Mouse (Mus musculus) heart, embryonic 11.5 days (tissue): ENCODE results near the gene Frmpd1. TPM values are rescaled to one million over a fixed set of nuclear protein-coding genes. Genes with fewer than 3 reads are reported as not detected.

Experiments used
- ATAC-seq: fragments of 200-750 bp; cut with Nextera tagmentation; replicated peaks from 2 replicates; pipeline ENCODE4 v1.8.0; 2017; ENCODE audit warnings: moderate library complexity; ENCODE audit not compliant: insufficient number of reproducible peaks, low FRiP score, low TSS enrichment
- H3K27ac ChIP-seq: fragments of 300-500 bp; sonication (generic); 2 replicates; pipeline ENCODE4 v1.5.1; 2014; ENCODE audit warnings: mild to moderate bottlenecking, low read depth, low read length
- H3K27me3 ChIP-seq: fragments of 300-500 bp; sonication (generic); 2 replicates; pipeline ENCODE4 v1.6.1; 2014; ENCODE audit warnings: mild to moderate bottlenecking, low read length, mixed read lengths; ENCODE audit not compliant: control insufficient read depth, insufficient read depth
- H3K36me3 ChIP-seq: fragments of 300-500 bp; sonication (generic); 2 replicates; pipeline ENCODE4 v1.6.1; 2014; ENCODE audit warnings: mild to moderate bottlenecking, low read length, moderate library complexity, mixed read lengths; ENCODE audit not compliant: control insufficient read depth, insufficient read depth
- H3K4me1 ChIP-seq: fragments of 300-500 bp; sonication (generic); 2 replicates; pipeline ENCODE4 v1.6.1; 2014; ENCODE audit warnings: low read length; ENCODE audit not compliant: control insufficient read depth, insufficient read depth
- H3K4me2 ChIP-seq: fragments of 300-500 bp; sonication (generic); 2 replicates; pipeline ENCODE4 v1.6.1; 2014; ENCODE audit warnings: mild to moderate bottlenecking, moderate library complexity
- H3K4me3 ChIP-seq: fragments of 300-500 bp; sonication (generic); 2 replicates; pipeline ENCODE4 v1.5.1; 2014; ENCODE audit warnings: low read depth, low read length
- H3K9ac ChIP-seq: fragments of 300-500 bp; sonication (generic); 2 replicates; pipeline ENCODE4 v1.6.1; 2014; ENCODE audit warnings: mild to moderate bottlenecking, low read depth, low read length, moderate library complexity
- H3K9me3 ChIP-seq: fragments of 300-500 bp; sonication (generic); replicated peaks from 2 replicates; pipeline ENCODE4 v1.6.1; 2016; ENCODE audit warnings: low read length; ENCODE audit not compliant: control insufficient read depth
- WGBS: fragments of 180-500 bp; shearing (Covaris S2); extraction: QIAGEN DNeasy Blood & Tissue Kit; methylation state at CpG from one replicate; pipeline ENCODE4 v1.1.7; 2014; ENCODE audit not compliant: insufficient replicate concordance; 5-methylcytosine and 5-hydroxymethylcytosine counted together
- polyA plus RNA-seq: library from polyadenylated mRNA; unstranded; fragments of >200 nt; fragmentation: Nextera tagmentation; extraction: Ambion mirVana; gene quantifications from 2 replicates; pipeline ENCODE4 v1.2.1, GENCODE M21; 2014

The Frmpd1 gene
- polyA plus RNA-seq, result 3.3 and 3.6 TPM in 2 replicates

GRCm38 (mm10) chr4:45184521-45185330 is at the start of gene Frmpd1:
Frmpd1 (plus strand) TSS chr4:45184875.
- Histone ChIP-seq H3K4me2 (peak within 1 kb of the TSS; percentile 98), H3K9me3 (no peaks in the 10 kb centered on the region), H3K4me1 (peaks cover 12% of the 10 kb centered on the region), H3K27ac (peak within 1 kb of the TSS; percentile 42; the same call in 1 of the 2 replicates), H3K27me3 (peaks cover 24% of the 10 kb centered on the region), H3K36me3 (no peaks in the 10 kb centered on the region), H3K4me3 (peak within 1 kb of the TSS; percentile 70), H3K9ac (peak within 1 kb of the TSS; percentile 78)
- ATAC-seq, result peak; percentile 72
- under 1% methylated on average over 74 of the region's 85 CpGs for WGBS

- Histone ChIP-seq H3K36me3 (no peaks in the 10 kb centered on the region), H3K4me3 (no peak overlapping the region), H3K9me3 (no peaks in the 10 kb centered on the region), H3K9ac (no peak overlapping the region), H3K4me2 (no peak overlapping the region), H3K27me3 (no peaks in the 10 kb centered on the region), H3K27ac (no peak overlapping the region), H3K4me1 (peaks cover 5% of the 10 kb centered on the region; the same call in 1 of the 2 replicates)
- 43% methylated on average over 4 of the region's 4 CpGs for whole genome bisulfite sequencing
- no peak for ATAC-seq
These were observed 47.0 kb upstream of the Frmpd1 start for GRCm38 (mm10) chr4:45137636-45138035.

- Histone ChIP-seq H3K4me3 (no peak overlapping the region), H3K27me3 (no peaks in the 10 kb centered on the region), H3K4me2 (no peak overlapping the region), H3K9me3 (no peaks in the 10 kb centered on the region), H3K27ac (no peak overlapping the region), H3K4me1 (peaks cover 7% of the 10 kb centered on the region; the same call in 1 of the 2 replicates), H3K9ac (no peak overlapping the region), H3K36me3 (no peaks in the 10 kb centered on the region)
- no peak for ATAC-seq
- 55% methylated on average over 5 of the region's 5 CpGs for WGBS
These were observed 42.8 kb upstream of the Frmpd1 start for GRCm38 (mm10) chr4:45141835-45142234.

- 29% methylated on average over 11 of the region's 11 CpGs for WGBS
These were observed 42.3 kb upstream of the Frmpd1 start for GRCm38 (mm10) chr4:45142411-45142810.

GRCm38 (mm10) chr4:45143005-45143404 is 41.7 kb upstream of the Frmpd1 start:
- Histone ChIP-seq H3K4me3 (no peak overlapping the region), H3K36me3 (no peaks in the 10 kb centered on the region), H3K4me2 (no peak overlapping the region), H3K9ac (no peak overlapping the region), H3K9me3 (no peaks in the 10 kb centered on the region), H3K4me1 (peaks cover 7% of the 10 kb centered on the region; the same call in 1 of the 2 replicates), H3K27me3 (no peaks in the 10 kb centered on the region), H3K27ac (no peak overlapping the region)
- WGBS, result 48% methylated on average over 8 of the region's 8 CpGs
- no peak for ATAC-seq

More at GRCm38 (mm10) chr4:45142411-45142810, 42.3 kb upstream of the Frmpd1 start:
- Histone ChIP-seq H3K4me3 (no peak overlapping the region), H3K4me1 (peaks cover 7% of the 10 kb centered on the region; the same call in 1 of the 2 replicates), H3K27me3 (no peaks in the 10 kb centered on the region), H3K27ac (no peak overlapping the region), H3K9me3 (no peaks in the 10 kb centered on the region), H3K36me3 (no peaks in the 10 kb centered on the region), H3K4me2 (0 out of 2 replicates have a peak overlapping the region, but pooled peaks have one; percentile 9), H3K9ac (no peak overlapping the region)
- ATAC-seq, result no peak

GRCm38 (mm10) chr4:45156433-45156832 is 28.2 kb upstream of the Frmpd1 start:
- H3K4me2 ChIP-seq, result no peak overlapping the region
- H3K27me3 ChIP-seq, result no peaks in the 10 kb centered on the region
- H3K27ac ChIP-seq, result no peak overlapping the region
- no peaks in the 10 kb centered on the region for H3K36me3 ChIP-seq
- H3K4me3 ChIP-seq, result no peak overlapping the region
- H3K4me1 ChIP-seq, result peaks cover 6% of the 10 kb centered on the region; the same call in 1 of the 2 replicates
- H3K9me3 ChIP-seq, result no peaks in the 10 kb centered on the region
- no peak overlapping the region for H3K9ac ChIP-seq
- WGBS, result 71% methylated on average over 3 of the region's 3 CpGs
- ATAC-seq, result no peak

GRCm38 (mm10) chr4:45158608-45159007 is 26.1 kb upstream of the Frmpd1 start:
- Histone ChIP-seq H3K36me3 (no peaks in the 10 kb centered on the region), H3K9ac (no peak overlapping the region), H3K4me2 (no peak overlapping the region), H3K27me3 (no peaks in the 10 kb centered on the region), H3K4me3 (no peak overlapping the region), H3K4me1 (peaks cover 6% of the 10 kb centered on the region; the same call in 1 of the 2 replicates), H3K27ac (no peak overlapping the region), H3K9me3 (no peaks in the 10 kb centered on the region)
- WGBS, result 73% methylated on average over 9 of the region's 9 CpGs
- ATAC-seq, result no peak

- no peak overlapping the region for H3K9ac ChIP-seq
- ATAC-seq, result peak; percentile 26; the same call in 1 of the 2 replicates
- H3K27ac ChIP-seq, result peak overlapping the region; percentile 42; the same call in 1 of the 2 replicates
- 28% methylated on average over 6 of the region's 6 CpGs for WGBS
- H3K4me1 ChIP-seq, result peaks cover 6% of the 10 kb centered on the region; the same call in 1 of the 2 replicates
- H3K4me3 ChIP-seq, result no peak overlapping the region
- peak overlapping the region; percentile 2 for H3K4me2 ChIP-seq
- no peaks in the 10 kb centered on the region for H3K36me3 ChIP-seq
- H3K27me3 ChIP-seq, result no peaks in the 10 kb centered on the region
- H3K9me3 ChIP-seq, result no peaks in the 10 kb centered on the region
These were observed 23.9 kb upstream of the Frmpd1 start for GRCm38 (mm10) chr4:45160773-45161172.
